Mouse (Mus musculus) neural tube, embryonic 12.5 days (tissue): Measurements from ENCODE around the gene Nav1. TPM values are rescaled to one million over a fixed set of nuclear protein-coding genes. Genes with fewer than 3 reads are reported as not detected.

ENCODE experiments used
- ATAC-seq: fragments of 200-750 bp; cut with Nextera tagmentation; 2 replicates; pipeline ENCODE4 v1.8.0; 2017; ENCODE audit warnings: low read depth, mild to moderate bottlenecking, moderate TSS enrichment, moderate library complexity; ENCODE audit not compliant: low FRiP score
- H3K27ac ChIP-seq: fragments of 300-500 bp; sonication (generic); 2 replicates; pipeline ENCODE4 v1.5.1; 2016
- H3K27me3 ChIP-seq: fragments of 300-500 bp; sonication (generic); replicated peaks from 2 replicates; pipeline ENCODE4 v1.6.1; 2016; ENCODE audit warnings: mild to moderate bottlenecking
- H3K36me3 ChIP-seq: fragments of 300-500 bp; sonication (generic); 2 replicates; pipeline ENCODE4 v1.6.1; 2016; ENCODE audit warnings: mild to moderate bottlenecking
- H3K4me1 ChIP-seq: fragments of 300-500 bp; sonication (generic); 2 replicates; pipeline ENCODE4 v1.6.1; 2016
- H3K4me2 ChIP-seq: fragments of 300-500 bp; sonication (generic); replicated peaks from 2 replicates; pipeline ENCODE4 v1.6.1; 2016; ENCODE audit warnings: mild to moderate bottlenecking
- H3K4me3 ChIP-seq: fragments of 300-500 bp; sonication (generic); 2 replicates; pipeline ENCODE4 v1.5.1; 2016
- H3K9ac ChIP-seq: fragments of 300-500 bp; sonication (generic); 2 replicates; pipeline ENCODE4 v1.6.1; 2016; ENCODE audit warnings: mild to moderate bottlenecking
- H3K9me3 ChIP-seq: fragments of 300-500 bp; sonication (generic); 2 replicates; pipeline ENCODE4 v1.6.1; 2016; ENCODE audit warnings: mild to moderate bottlenecking
- WGBS: fragments of 180-500 bp; shearing (Covaris S2); methylation state at CpG from one replicate; pipeline ENCODE4 v1.1.7; 2016; 5-methylcytosine and 5-hydroxymethylcytosine counted together
- polyA plus RNA-seq: library from polyadenylated mRNA; unstranded; fragments of >200 nt; fragmentation: Nextera tagmentation; extraction: Ambion mirVana; gene quantifications from 2 replicates; pipeline ENCODE4 v1.2.1, GENCODE M21; 2016

Nav1 gene
- polyA plus RNA-seq, 1 experiment from 2014 or later, result 29.9 TPM

GRCm38 (mm10) chr1:135507572-135508348, 99.3 kb downstream of the Nav1 start:
- no peaks in the 10 kb centered on the region for H3K9me3 ChIP-seq
- no peaks in the 10 kb centered on the region for H3K36me3 ChIP-seq
- 19% methylated on average over 14 of the region's 14 CpGs for WGBS
- H3K4me3 ChIP-seq, result no peak overlapping the region
- peaks cover 40% of the 10 kb centered on the region for H3K4me1 ChIP-seq
- no peak overlapping the region for H3K27ac ChIP-seq
- peak overlapping the region; percentile 88; the same call in 1 of the 2 replicates for H3K4me2 ChIP-seq
- H3K9ac ChIP-seq, result no peak overlapping the region
- ATAC-seq, result no peak
- H3K27me3 ChIP-seq, result 0 out of 2 replicates have a peak, but pooled peaks cover 10% of the 10 kb centered on the region

GRCm38 (mm10) chr1:135505499-135505898, 101.6 kb downstream of the Nav1 start:
- Histone ChIP-seq H3K27ac (no peak overlapping the region), H3K9ac (no peak overlapping the region), H3K36me3 (no peaks in the 10 kb centered on the region), H3K4me1 (peaks cover 27% of the 10 kb centered on the region), H3K4me2 (no peak overlapping the region), H3K9me3 (no peaks in the 10 kb centered on the region), H3K27me3 (0 out of 2 replicates have a peak, but pooled peaks cover 8% of the 10 kb centered on the region), H3K4me3 (no peak overlapping the region)
- WGBS, result 72% methylated on average over 7 of the region's 7 CpGs
- ATAC-seq, result no peak

GRCm38 (mm10) chr1:135503436-135503835, 103.7 kb downstream of the Nav1 start:
- Histone ChIP-seq H3K4me2 (no peak overlapping the region), H3K4me3 (no peak overlapping the region), H3K9ac (no peak overlapping the region), H3K36me3 (no peaks in the 10 kb centered on the region), H3K27ac (no peak overlapping the region), H3K27me3 (no peaks in the 10 kb centered on the region), H3K4me1 (peaks cover 14% of the 10 kb centered on the region), H3K9me3 (no peaks in the 10 kb centered on the region)
- no peak for ATAC-seq
- 88% methylated on average over 2 of the region's 2 CpGs for WGBS

GRCm38 (mm10) chr1:135502750-135503149, 104.3 kb downstream of the Nav1 start:
- no peaks in the 10 kb centered on the region for H3K27me3 ChIP-seq
- H3K27ac ChIP-seq, result no peak overlapping the region
- no peak overlapping the region for H3K4me2 ChIP-seq
- no peaks in the 10 kb centered on the region for H3K36me3 ChIP-seq
- H3K9ac ChIP-seq, result no peak overlapping the region
- 78% methylated on average over 9 of the region's 9 CpGs for WGBS
- no peak overlapping the region for H3K4me3 ChIP-seq
- no peaks in the 10 kb centered on the region for H3K9me3 ChIP-seq
- no peak for ATAC-seq
- H3K4me1 ChIP-seq, result peaks cover 9% of the 10 kb centered on the region

- no peak overlapping the region for H3K27ac ChIP-seq
- no peak overlapping the region for H3K4me3 ChIP-seq
- no peak for ATAC-seq
- no peaks in the 10 kb centered on the region for H3K36me3 ChIP-seq
- 41% methylated on average over 8 of the region's 8 CpGs for WGBS
- no peaks in the 10 kb centered on the region for H3K9me3 ChIP-seq
- H3K4me1 ChIP-seq, result peaks cover 8% of the 10 kb centered on the region
- no peak overlapping the region for H3K4me2 ChIP-seq
- H3K27me3 ChIP-seq, result no peaks in the 10 kb centered on the region
- no peak overlapping the region for H3K9ac ChIP-seq
These were observed 105.0 kb downstream of the Nav1 start for GRCm38 (mm10) chr1:135502135-135502534.

GRCm38 (mm10) chr1:135498455-135499358, 108.4 kb downstream of the Nav1 start:
- H3K4me3 ChIP-seq, result no peak overlapping the region
- no peaks in the 10 kb centered on the region for H3K36me3 ChIP-seq
- no peaks in the 10 kb centered on the region for H3K27me3 ChIP-seq
- H3K4me1 ChIP-seq, result peaks cover 8% of the 10 kb centered on the region
- H3K4me2 ChIP-seq, result no peak overlapping the region
- 54% methylated on average over 20 of the region's 20 CpGs for WGBS
- no peak for ATAC-seq
- H3K9me3 ChIP-seq, result no peaks in the 10 kb centered on the region
- no peak overlapping the region for H3K27ac ChIP-seq
- H3K9ac ChIP-seq, result no peak overlapping the region

GRCm38 (mm10) chr1:135495048-135495447, 112.0 kb downstream of the Nav1 start:
- Histone ChIP-seq H3K27ac (no peak overlapping the region), H3K9me3 (no peaks in the 10 kb centered on the region), H3K36me3 (no peaks in the 10 kb centered on the region), H3K9ac (no peak overlapping the region), H3K27me3 (no peaks in the 10 kb centered on the region), H3K4me2 (no peak overlapping the region), H3K4me1 (peaks cover 17% of the 10 kb centered on the region), H3K4me3 (no peak overlapping the region)
- no peak for ATAC-seq
- WGBS, result 91% methylated on average over 1 of the region's 1 CpGs

- no peak overlapping the region for H3K27ac ChIP-seq
- H3K4me1 ChIP-seq, result peaks cover 14% of the 10 kb centered on the region
- H3K4me3 ChIP-seq, result no peak overlapping the region
- H3K4me2 ChIP-seq, result no peak overlapping the region
- no peak for ATAC-seq
- 78% methylated on average over 6 of the region's 6 CpGs for WGBS
- H3K27me3 ChIP-seq, result no peaks in the 10 kb centered on the region
- no peaks in the 10 kb centered on the region for H3K9me3 ChIP-seq
- no peak overlapping the region for H3K9ac ChIP-seq
- H3K36me3 ChIP-seq, result no peaks in the 10 kb centered on the region
These were observed 113.2 kb downstream of the Nav1 start for GRCm38 (mm10) chr1:135493862-135494261.

- no peak overlapping the region for H3K4me3 ChIP-seq
- 54% methylated on average over 10 of the region's 10 CpGs for WGBS
- no peak for ATAC-seq
- no peak overlapping the region for H3K9ac ChIP-seq
- H3K27ac ChIP-seq, result no peak overlapping the region
- H3K4me2 ChIP-seq, result no peak overlapping the region
- H3K9me3 ChIP-seq, result no peaks in the 10 kb centered on the region
- no peaks in the 10 kb centered on the region for H3K36me3 ChIP-seq
- H3K4me1 ChIP-seq, result peaks cover 9% of the 10 kb centered on the region; the same call in 1 of the 2 replicates
- no peaks in the 10 kb centered on the region for H3K27me3 ChIP-seq
These were observed 114.7 kb downstream of the Nav1 start for GRCm38 (mm10) chr1:135492406-135492805.

GRCm38 (mm10) chr1:135490931-135491666, 116.0 kb downstream of the Nav1 start:
- no peak for ATAC-seq
- H3K27me3 ChIP-seq, result no peaks in the 10 kb centered on the region
- no peaks in the 10 kb centered on the region for H3K36me3 ChIP-seq
- H3K4me3 ChIP-seq, result no peak overlapping the region
- H3K4me2 ChIP-seq, result no peak overlapping the region
- H3K4me1 ChIP-seq, result peaks cover 9% of the 10 kb centered on the region; the same call in 1 of the 2 replicates
- no peaks in the 10 kb centered on the region for H3K9me3 ChIP-seq
- H3K9ac ChIP-seq, result no peak overlapping the region
- no peak overlapping the region for H3K27ac ChIP-seq
- 70% methylated on average over 10 of the region's 10 CpGs for WGBS

GRCm38 (mm10) chr1:135488879-135489278, 118.2 kb downstream of the Nav1 start:
- no peak for ATAC-seq
- no peak overlapping the region for H3K9ac ChIP-seq
- no peak overlapping the region for H3K27ac ChIP-seq
- H3K36me3 ChIP-seq, result no peaks in the 10 kb centered on the region
- H3K4me3 ChIP-seq, result no peak overlapping the region
- no peaks in the 10 kb centered on the region for H3K9me3 ChIP-seq
- H3K4me2 ChIP-seq, result no peak overlapping the region
- no peaks in the 10 kb centered on the region for H3K27me3 ChIP-seq
- WGBS, result 73% methylated on average over 9 of the region's 9 CpGs
- peaks cover 9% of the 10 kb centered on the region; the same call in 1 of the 2 replicates for H3K4me1 ChIP-seq

GRCm38 (mm10) chr1:135485179-135485578, 121.9 kb downstream of the Nav1 start:
- no peak overlapping the region for H3K27ac ChIP-seq
- H3K9ac ChIP-seq, result no peak overlapping the region
- no peak for ATAC-seq
- no peaks in the 10 kb centered on the region for H3K9me3 ChIP-seq
- H3K4me3 ChIP-seq, result no peak overlapping the region
- H3K27me3 ChIP-seq, result no peaks in the 10 kb centered on the region
- H3K4me2 ChIP-seq, result no peak overlapping the region
- H3K36me3 ChIP-seq, result 0 out of 2 replicates have a peak, but pooled peaks cover 5% of the 10 kb centered on the region
- 88% methylated on average over 7 of the region's 7 CpGs for WGBS
- no peaks in the 10 kb centered on the region for H3K4me1 ChIP-seq
